Mouse (Mus musculus): ENCODE measurements around the gene Gm11042.

Gm11042 gene

GRCm38 (mm10) chr12:74284020-74284684 is 32.0 kb downstream of the Gm11042 start:
- DNase-seq: no peak

GRCm38 (mm10) chr12:74282846-74283245 is 33.3 kb downstream of the Gm11042 start:
- no peak for DNase-seq

GRCm38 (mm10) chr12:74281403-74281802 is 34.8 kb downstream of the Gm11042 start:
- DNase-seq: no peak

GRCm38 (mm10) chr12:74277265-74277664 is 38.9 kb downstream of the Gm11042 start:
- no peak for DNase-seq

- DNase-seq: no peak
These were observed 43.6 kb downstream of the Gm11042 start for GRCm38 (mm10) chr12:74272545-74272944.

GRCm38 (mm10) chr12:74268644-74269285 is 47.4 kb downstream of the Gm11042 start:
- DNase-seq: no peak

- no peak for DNase-seq
These were observed 49.1 kb downstream of the Gm11042 start for GRCm38 (mm10) chr12:74267049-74267448.
